Mouse (Mus musculus) cortical plate, adult 2 months (tissue): ENCODE data around the gene Rasl10a. TPM values are rescaled to one million over a fixed set of nuclear protein-coding genes. Genes with fewer than 3 reads are reported as not detected.
A peak's percentile ranks its signal among the peaks of the same experiment; 100 is the strongest.
"Not testable (repeated sequence)": the region's sequence is repeated elsewhere in the genome, so short reads cannot be mapped to it uniquely, and the experiment has no call there.

Experiments
- H3K27ac ChIP-seq: fragments of 200-500 bp; 2 replicates; pipeline ENCODE4 v1.5.1; 2012; ENCODE audit warnings: low read length, control low read depth, inconsistent platforms; ENCODE audit not compliant: insufficient read depth
- H3K4me1 ChIP-seq: fragments of 200-500 bp; 2 replicates; pipeline ENCODE4 v1.6.1; 2011; ENCODE audit warnings: low read length; ENCODE audit not compliant: control insufficient read depth, insufficient read depth
- H3K4me3 ChIP-seq: fragments of 200-500 bp; 2 replicates; pipeline ENCODE4 v1.5.1; 2011; ENCODE audit warnings: mild to moderate bottlenecking, low read length, control low read depth; ENCODE audit not compliant: insufficient read depth
- CTCF ChIP-seq: fragments of 200-500 bp; IDR thresholded peaks from 2 replicates; pipeline ENCODE4 v1.5.1; 2011; ENCODE audit warnings: mild to moderate bottlenecking, control low read depth, low read length; ENCODE audit not compliant: insufficient read depth; ENCODE audit errors: extremely low read depth
- POLR2A ChIP-seq: fragments of 200-500 bp; IDR thresholded peaks from 2 replicates; pipeline ENCODE4 v1.6.1; 2011; ENCODE audit warnings: mild to moderate bottlenecking, low read length, control low read depth; ENCODE audit not compliant: insufficient read depth; ENCODE audit errors: extremely low read depth
- polyA plus RNA-seq: library from polyadenylated mRNA; depleted of rRNA; stranded (reverse); fragments of >200 nt; gene quantifications from 2 replicates; pipeline ENCODE4 v1.2.3, GENCODE M21; 2012

The Rasl10a gene
- polyA plus RNA-seq, 1 experiment = 83.2 TPM

GRCm38 (mm10) chr11:5067063-5067462 is 9.1 kb downstream of the Rasl10a start:
- no peak for TF ChIP-seq CTCF
- TF ChIP-seq POLR2A = no peak
- Histone ChIP-seq H3K4me1 (no peaks in the 10 kb centered on the region; the same call in 1 of the 2 replicates), H3K27ac (no peak overlapping the region), H3K4me3 (no peak overlapping the region)

- TF ChIP-seq POLR2A (no peak), CTCF (no peak)
- Histone ChIP-seq H3K27ac (no peak overlapping the region), H3K4me1 (no peaks in the 10 kb centered on the region), H3K4me3 (no peak overlapping the region)
Measured at GRCm38 (mm10) chr11:5068126-5068971, 10.4 kb downstream of the Rasl10a start.

- H3K4me1 ChIP-seq = peaks cover 2% of the 10 kb centered on the region; the same call in 1 of the 2 replicates
- H3K27ac ChIP-seq = no peak overlapping the region
- H3K4me3 ChIP-seq = no peak overlapping the region
Measured at GRCm38 (mm10) chr11:5074882-5075281, 17.0 kb downstream of the Rasl10a start.

GRCm38 (mm10) chr11:5075760-5076159 is 17.8 kb downstream of the Rasl10a start:
- Histone ChIP-seq H3K4me1 (peaks cover 3% of the 10 kb centered on the region; the same call in 1 of the 2 replicates), H3K27ac (no peak overlapping the region), H3K4me3 (no peak overlapping the region)
- TF ChIP-seq CTCF (no peak), POLR2A (no peak)

More at GRCm38 (mm10) chr11:5074882-5075281, 17.0 kb downstream of the Rasl10a start:
- TF ChIP-seq CTCF = no peak

GRCm38 (mm10) chr11:5076843-5077242 is 18.9 kb downstream of the Rasl10a start:
- H3K4me1 ChIP-seq, H3K4me3 ChIP-seq, H3K27ac ChIP-seq: not testable (repeated sequence)

GRCm38 (mm10) chr11:5089147-5089546 is 31.2 kb downstream of the Rasl10a start:
- Histone ChIP-seq H3K27ac (no peak overlapping the region), H3K4me1 (no peaks in the 10 kb centered on the region; the same call in 1 of the 2 replicates), H3K4me3 (no peak overlapping the region)
- TF ChIP-seq POLR2A (no peak), CTCF (no peak)

- Histone ChIP-seq H3K27ac (no peak overlapping the region), H3K4me3 (no peak overlapping the region)
- TF ChIP-seq POLR2A (no peak), CTCF (peak; percentile 13; the same call in 1 of the 2 replicates)
Measured at GRCm38 (mm10) chr11:5091706-5092105, 33.8 kb downstream of the Rasl10a start.

GRCm38 (mm10) chr11:5095877-5096276 is 37.9 kb downstream of the Rasl10a start:
- no peak for TF ChIP-seq POLR2A
- no peak for TF ChIP-seq CTCF
- Histone ChIP-seq H3K4me1 (peaks cover 4% of the 10 kb centered on the region; the same call in 1 of the 2 replicates), H3K4me3 (no peak overlapping the region), H3K27ac (no peak overlapping the region)

More at GRCm38 (mm10) chr11:5091706-5092105, 33.8 kb downstream of the Rasl10a start:
- no peaks in the 10 kb centered on the region; the same call in 1 of the 2 replicates for H3K4me1 ChIP-seq

- no peak overlapping the region for H3K27ac ChIP-seq
- peaks cover 4% of the 10 kb centered on the region; the same call in 1 of the 2 replicates for H3K4me1 ChIP-seq
- no peak for TF ChIP-seq POLR2A
- TF ChIP-seq CTCF = no peak
- no peak overlapping the region for H3K4me3 ChIP-seq
Measured at GRCm38 (mm10) chr11:5096480-5097020, 38.6 kb downstream of the Rasl10a start.

GRCm38 (mm10) chr11:5098035-5098735 is 40.3 kb downstream of the Rasl10a start:
- Histone ChIP-seq H3K4me1 (peaks cover 4% of the 10 kb centered on the region; the same call in 1 of the 2 replicates), H3K4me3 (peak overlapping the region; percentile 61), H3K27ac (peak overlapping the region; percentile 98)
- TF ChIP-seq CTCF = no peak
- TF ChIP-seq POLR2A = 0 out of 2 replicates have a peak, but pooled peaks have one; percentile 39
